Mouse (Mus musculus) kidney, adult 2 months (tissue): ENCODE measurements around the gene Hsf5. TPM values are rescaled to one million over a fixed set of nuclear protein-coding genes. Genes with fewer than 3 reads are reported as not detected.

ENCODE experiments used
- DNase-seq: peaks from one replicate; pipeline ENCODE4 v3.0.0; 2021
- H3K27ac ChIP-seq: fragments of 200-500 bp; 2 replicates; pipeline ENCODE4 v1.5.1; 2012; ENCODE audit warnings: low read depth, low read length, control low read depth, inconsistent platforms; ENCODE audit not compliant: insufficient read depth
- H3K27me3 ChIP-seq: fragments of 200-500 bp; replicated peaks from 2 replicates; pipeline ENCODE4 v1.6.1; 2012; ENCODE audit warnings: mild to moderate bottlenecking, moderate library complexity, low read length, inconsistent platforms; ENCODE audit not compliant: control insufficient read depth, insufficient read depth
- H3K36me3 ChIP-seq: fragments of 200-500 bp; 2 replicates; pipeline ENCODE4 v1.6.1; 2012; ENCODE audit warnings: mild to moderate bottlenecking, moderate library complexity, low read length, inconsistent platforms; ENCODE audit not compliant: control insufficient read depth, insufficient read depth
- H3K4me1 ChIP-seq: fragments of 200-500 bp; 2 replicates; pipeline ENCODE4 v1.6.1; 2011; ENCODE audit warnings: low read length; ENCODE audit not compliant: control insufficient read depth, insufficient read depth
- H3K4me3 ChIP-seq: fragments of 200-500 bp; 2 replicates; pipeline ENCODE4 v1.5.1; 2011; ENCODE audit warnings: mild to moderate bottlenecking, low read depth, low read length, control low read depth; ENCODE audit not compliant: insufficient read depth
- CTCF ChIP-seq: fragments of 200-500 bp; conservative IDR thresholded peaks from 2 replicates; pipeline ENCODE4 v1.5.1; 2011; ENCODE audit warnings: low read depth, mild to moderate bottlenecking, control low read depth, low read length, moderate library complexity, mixed read lengths; ENCODE audit not compliant: insufficient read depth, insufficient read length
- POLR2A ChIP-seq: fragments of 200-500 bp; IDR thresholded peaks from one replicate; pipeline ENCODE4 v1.6.1; 2011; ENCODE audit warnings: low read depth, low read length, control low read depth
- WGBS: fragments of 180-500 bp; shearing (Covaris S2); methylation state at CpG from one replicate; pipeline ENCODE4 v1.1.7; 2018; 5-methylcytosine and 5-hydroxymethylcytosine counted together
- polyA plus RNA-seq: library from polyadenylated mRNA; depleted of rRNA; stranded (reverse); fragments of >200 nt; gene quantifications from 2 replicates; pipeline ENCODE4 v1.2.3, GENCODE M21; 2012

Gene Hsf5
- polyA plus RNA-seq, 1 experiment: 0.05 TPM

DNA sequence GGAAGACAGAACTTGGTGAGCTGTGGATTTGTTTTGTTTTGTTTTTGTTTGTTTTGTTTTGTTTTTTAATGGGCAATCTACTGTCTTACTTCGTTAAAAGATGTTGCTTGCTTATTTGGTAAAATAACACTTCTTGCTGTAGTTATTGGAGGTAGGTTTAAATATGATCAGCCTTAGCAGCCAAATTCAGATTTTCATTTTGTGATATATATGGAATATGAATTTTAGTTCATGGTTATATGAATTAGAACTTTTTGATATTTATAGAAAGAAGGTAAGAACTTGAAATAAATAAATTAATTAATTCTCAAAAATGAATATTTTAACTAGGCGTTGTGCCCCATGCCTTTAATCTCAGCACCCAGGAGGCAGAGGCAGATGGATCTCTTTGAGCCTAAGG, 48.7 kb downstream of the Hsf5 start:
- H3K4me1 ChIP-seq: no peaks in the 10 kb centered on the region; the same call in 1 of the 2 replicates
- H3K4me3 ChIP-seq: no peak overlapping the region
- TF ChIP-seq CTCF: no peak
- no peak for TF ChIP-seq POLR2A
- H3K36me3 ChIP-seq: no peaks in the 10 kb centered on the region
- H3K27ac ChIP-seq: no peak overlapping the region
- WGBS: 66% methylated on average over 2 of the region's 2 CpGs
- DNase-seq: no peak
- H3K27me3 ChIP-seq: no peaks in the 10 kb centered on the region

DNA sequence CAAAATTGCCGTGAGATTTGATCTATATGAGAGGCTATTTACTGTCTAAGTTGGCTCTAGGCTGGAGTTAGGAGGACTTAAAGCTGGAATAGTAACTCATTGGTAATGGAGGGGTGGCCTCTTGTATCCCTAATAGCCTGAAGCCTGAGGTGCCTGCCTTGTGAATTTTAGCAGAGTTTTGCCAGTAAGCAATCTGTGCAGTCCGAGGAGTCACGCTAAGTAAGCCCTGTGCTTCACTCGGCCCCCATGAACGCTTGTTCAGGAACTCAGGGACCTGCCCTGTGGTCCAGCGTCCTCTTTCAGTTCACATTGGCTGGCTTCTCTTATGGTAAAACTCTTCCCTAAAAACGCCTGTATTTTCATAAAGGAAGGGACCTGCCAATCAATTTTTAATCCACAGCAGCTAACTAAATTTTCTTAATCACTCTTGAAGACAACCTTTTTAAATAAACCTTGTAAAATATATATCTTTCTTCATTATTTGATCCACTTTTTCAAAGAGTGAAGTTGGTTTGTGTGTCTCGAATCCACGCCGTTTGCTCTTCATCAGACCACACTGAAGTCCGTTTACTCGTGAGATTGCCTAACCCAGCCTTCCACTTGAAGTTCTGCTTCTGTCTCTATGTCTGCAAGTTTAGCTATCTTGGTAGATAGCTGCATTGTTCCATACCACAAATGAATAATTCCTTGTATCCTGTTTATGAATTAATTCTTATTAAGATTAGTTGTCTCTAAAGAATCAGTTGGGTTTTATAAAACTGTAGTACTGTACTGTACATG, 49.5 kb downstream of the Hsf5 start:
- H3K27me3 ChIP-seq: no peaks in the 10 kb centered on the region
- H3K4me1 ChIP-seq: no peaks in the 10 kb centered on the region; the same call in 1 of the 2 replicates
- no peak for DNase-seq
- peak overlapping the region; percentile 4 for H3K4me3 ChIP-seq
- WGBS: 58% methylated on average over 12 of the region's 12 CpGs
- no peaks in the 10 kb centered on the region for H3K36me3 ChIP-seq
- no peak for TF ChIP-seq CTCF
- no peak for TF ChIP-seq POLR2A
- no peak overlapping the region for H3K27ac ChIP-seq

DNA sequence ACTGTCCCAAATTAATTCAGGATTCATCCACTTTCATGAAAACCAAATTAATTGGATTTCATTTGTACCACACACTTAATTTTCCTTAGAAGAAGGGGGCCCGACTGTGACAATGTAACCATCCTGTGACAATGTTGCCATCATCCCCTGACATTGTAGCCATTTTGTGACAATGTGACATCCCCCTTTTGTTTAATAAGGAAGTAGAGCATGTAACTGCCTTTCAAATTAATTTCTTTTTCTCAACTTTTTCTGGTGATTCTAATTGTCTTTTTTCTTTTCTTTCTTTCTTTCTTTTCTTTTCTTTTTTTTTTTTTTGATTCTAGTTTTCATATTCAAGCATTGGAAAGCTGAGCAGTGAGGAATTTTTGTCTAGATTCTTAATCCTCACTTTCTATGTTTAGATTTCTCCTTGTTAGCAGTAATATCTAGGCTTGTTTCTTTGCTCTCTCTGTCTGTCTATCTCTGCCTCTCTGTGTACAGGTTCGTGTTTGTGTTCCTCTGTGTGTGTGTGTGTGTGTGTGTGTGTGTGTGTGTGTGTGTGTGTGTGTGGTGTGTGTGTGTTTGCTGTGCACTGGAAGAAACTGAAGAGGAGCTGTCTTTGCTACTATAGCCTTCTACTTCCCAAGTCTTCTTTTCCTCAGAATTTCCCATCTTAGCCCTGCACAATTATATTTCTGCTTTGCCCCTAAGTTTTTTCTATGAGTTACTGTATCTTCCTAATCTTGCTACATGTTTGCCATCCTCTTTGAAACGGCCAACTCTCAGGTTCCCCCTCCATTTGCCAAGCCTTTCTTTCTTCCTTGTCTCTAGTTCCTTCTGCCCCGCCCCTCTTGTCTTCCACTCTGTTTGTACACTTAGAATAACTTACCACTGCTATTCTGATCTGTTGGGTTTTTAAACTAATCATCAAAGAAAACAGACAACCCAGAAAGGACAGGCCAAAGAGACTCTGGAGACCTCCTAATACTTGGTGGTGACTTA, 50.4 kb downstream of the Hsf5 start:
- DNase-seq: no peak
- no peaks in the 10 kb centered on the region for H3K36me3 ChIP-seq
- no peak overlapping the region for H3K27ac ChIP-seq
- WGBS: 56% methylated on average over 4 of the region's 4 CpGs
- no peak for TF ChIP-seq POLR2A
- no peak for TF ChIP-seq CTCF
- no peaks in the 10 kb centered on the region; the same call in 1 of the 2 replicates for H3K4me1 ChIP-seq
- no peaks in the 10 kb centered on the region for H3K27me3 ChIP-seq
- H3K4me3 ChIP-seq: no peak overlapping the region

DNA sequence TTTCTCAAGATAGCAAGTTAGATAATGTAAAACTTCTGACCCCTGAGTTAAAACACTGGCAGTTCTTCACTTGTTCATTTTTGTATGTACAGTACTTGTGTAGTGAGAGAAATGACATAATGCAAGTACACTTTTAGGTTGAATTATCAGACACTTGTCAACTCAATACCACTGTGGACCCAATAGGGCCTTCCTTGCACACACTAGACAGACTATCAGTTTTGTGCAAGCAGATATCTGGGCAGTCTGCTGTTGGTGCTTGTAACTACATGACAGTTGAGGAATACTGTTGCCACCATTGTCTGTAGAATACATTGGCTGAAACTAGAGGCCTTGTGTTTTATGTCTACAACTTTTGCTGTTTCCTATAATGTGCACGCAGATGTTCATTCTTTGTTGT, 56.3 kb downstream of the Hsf5 start:
- Histone ChIP-seq H3K4me3 (no peak overlapping the region), H3K4me1 (no peaks in the 10 kb centered on the region; the same call in 1 of the 2 replicates), H3K27ac (no peak overlapping the region), H3K27me3 (no peaks in the 10 kb centered on the region), H3K36me3 (no peaks in the 10 kb centered on the region)
- TF ChIP-seq POLR2A (no peak), CTCF (no peak)
- no peak for DNase-seq
- 88% methylated on average over 1 of the region's 1 CpGs for WGBS

DNA sequence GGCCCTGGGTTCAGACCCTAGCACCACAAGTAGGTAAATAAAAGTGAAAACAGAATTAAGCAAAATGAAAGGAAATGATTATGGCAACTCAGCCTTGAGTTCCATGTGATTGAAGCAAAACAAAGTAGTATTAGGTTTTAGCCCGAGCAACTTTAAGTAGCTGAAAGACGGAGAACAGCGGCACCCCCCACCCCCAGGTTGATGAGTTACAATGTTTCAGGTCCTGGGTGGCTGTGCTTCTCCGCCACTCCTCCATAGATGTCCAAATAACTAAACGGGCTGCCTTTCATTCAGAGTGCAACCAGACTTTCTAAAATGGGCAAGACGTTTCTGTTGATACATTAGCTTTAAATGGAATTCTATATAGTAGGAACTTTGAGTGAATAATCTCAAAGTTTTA, 58.6 kb downstream of the Hsf5 start:
- Histone ChIP-seq H3K36me3 (no peaks in the 10 kb centered on the region), H3K27me3 (no peaks in the 10 kb centered on the region), H3K4me3 (no peak overlapping the region), H3K27ac (no peak overlapping the region), H3K4me1 (no peaks in the 10 kb centered on the region)
- DNase-seq: no peak
- TF ChIP-seq CTCF (no peak), POLR2A (no peak)
- WGBS: 70% methylated on average over 6 of the region's 6 CpGs

DNA sequence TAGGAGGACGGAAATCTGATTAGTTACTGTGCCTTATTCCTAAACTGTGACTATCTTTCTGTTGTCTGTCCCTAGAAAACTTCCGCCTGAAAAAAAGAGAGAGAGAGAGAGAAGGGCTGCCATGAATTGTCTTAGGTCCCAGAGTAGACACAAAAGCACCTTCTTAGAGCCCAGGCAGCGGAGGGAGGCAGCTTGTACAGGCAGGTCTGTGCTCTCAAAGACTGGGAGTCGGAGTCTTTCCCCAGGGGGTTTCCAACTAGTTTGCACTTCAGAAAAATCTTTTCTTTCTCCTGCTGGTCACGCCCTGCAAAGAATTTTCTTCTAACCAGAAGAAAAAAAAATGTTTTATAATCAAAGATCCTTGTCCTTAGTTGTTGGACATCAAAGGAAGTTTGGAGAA, 60.8 kb downstream of the Hsf5 start:
- no peak overlapping the region for H3K27ac ChIP-seq
- no peaks in the 10 kb centered on the region for H3K27me3 ChIP-seq
- no peak for DNase-seq
- no peak overlapping the region for H3K4me3 ChIP-seq
- H3K36me3 ChIP-seq: no peaks in the 10 kb centered on the region
- TF ChIP-seq POLR2A (no peak), CTCF (no peak)
- no peaks in the 10 kb centered on the region for H3K4me1 ChIP-seq
- 67% methylated on average over 5 of the region's 5 CpGs for WGBS

DNA sequence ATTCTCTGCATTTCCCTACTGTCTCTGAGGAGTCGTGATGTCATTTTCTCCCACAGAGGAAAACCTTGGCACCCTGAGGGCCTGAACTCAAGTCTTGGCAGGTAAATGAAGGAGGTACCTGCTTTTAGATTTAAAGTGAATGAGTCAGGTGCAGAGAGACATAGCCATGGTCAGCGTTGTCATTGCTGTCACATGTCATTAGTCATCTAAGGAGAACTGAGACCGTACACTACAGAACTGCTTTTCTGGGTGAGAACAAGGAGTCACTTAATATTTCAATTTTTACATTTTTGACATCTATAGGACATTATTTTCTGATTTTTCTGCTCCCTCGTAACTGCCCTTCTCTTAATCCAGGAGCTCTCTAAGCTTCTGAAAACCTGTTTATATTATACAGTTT, 61.6 kb downstream of the Hsf5 start:
- no peak overlapping the region for H3K27ac ChIP-seq
- no peaks in the 10 kb centered on the region for H3K4me1 ChIP-seq
- no peak for DNase-seq
- no peak overlapping the region for H3K4me3 ChIP-seq
- no peaks in the 10 kb centered on the region for H3K36me3 ChIP-seq
- no peaks in the 10 kb centered on the region for H3K27me3 ChIP-seq
- TF ChIP-seq POLR2A: no peak
- no peak for TF ChIP-seq CTCF
- 71% methylated on average over 4 of the region's 4 CpGs for WGBS
